Mouse (Mus musculus) midbrain, embryonic 11.5 days (tissue): ENCODE results near the gene Tsnax. TPM values are rescaled to one million over a fixed set of nuclear protein-coding genes. Genes with fewer than 3 reads are reported as not detected.

Experiments used
- ATAC-seq: fragments of 200-750 bp; cut with Nextera tagmentation; 2 replicates; pipeline ENCODE4 v1.8.0; 2017; ENCODE audit warnings: moderate TSS enrichment, moderate library complexity; ENCODE audit not compliant: low FRiP score
- DNase-seq: peaks from one replicate; pipeline ENCODE4 v3.0.0; 2015; ENCODE audit warnings: low spot score; ENCODE audit errors: missing footprints
- H3K27ac ChIP-seq: fragments of 300-500 bp; sonication (generic); 2 replicates; pipeline ENCODE4 v1.5.1; 2014; ENCODE audit warnings: low read depth, low read length
- H3K27me3 ChIP-seq: fragments of 300-500 bp; sonication (generic); 2 replicates; pipeline ENCODE4 v1.6.1; 2014; ENCODE audit warnings: mild to moderate bottlenecking, low read length, moderate library complexity, mixed read lengths; ENCODE audit not compliant: control insufficient read depth, insufficient read depth
- H3K36me3 ChIP-seq: fragments of 300-500 bp; sonication (generic); 2 replicates; pipeline ENCODE4 v1.6.1; 2014; ENCODE audit warnings: mild to moderate bottlenecking, low read length, moderate library complexity, mixed read lengths; ENCODE audit not compliant: control insufficient read depth, insufficient read depth
- H3K4me1 ChIP-seq: fragments of 300-500 bp; sonication (generic); 2 replicates; pipeline ENCODE4 v1.6.1; 2014; ENCODE audit warnings: low read length; ENCODE audit not compliant: control insufficient read depth, insufficient read depth
- H3K4me2 ChIP-seq: fragments of 300-500 bp; sonication (generic); 2 replicates; pipeline ENCODE4 v1.6.1; 2014; ENCODE audit warnings: mild to moderate bottlenecking, moderate library complexity
- H3K4me3 ChIP-seq: fragments of 300-500 bp; sonication (generic); 2 replicates; pipeline ENCODE4 v1.5.1; 2014; ENCODE audit warnings: low read depth, low read length
- H3K9ac ChIP-seq: fragments of 300-500 bp; sonication (generic); 2 replicates; pipeline ENCODE4 v1.6.1; 2014; ENCODE audit warnings: low read length
- H3K9me3 ChIP-seq: fragments of 300-500 bp; sonication (generic); 2 replicates; pipeline ENCODE4 v1.6.1; 2016; ENCODE audit warnings: low read length; ENCODE audit not compliant: control insufficient read depth
- WGBS: fragments of 180-500 bp; shearing (Covaris S2); extraction: QIAGEN DNeasy Blood & Tissue Kit; methylation state at CpG from one replicate; pipeline ENCODE4 v1.1.7; 2014; 5-methylcytosine and 5-hydroxymethylcytosine counted together
- polyA plus RNA-seq: library from polyadenylated mRNA; unstranded; fragments of >200 nt; fragmentation: Nextera tagmentation; extraction: Ambion mirVana; gene quantifications from 2 replicates; pipeline ENCODE4 v1.2.1, GENCODE M21; 2014

Gene Tsnax
- polyA plus RNA-seq, 1 experiment from 2014 or later, result 155 TPM

DNA sequence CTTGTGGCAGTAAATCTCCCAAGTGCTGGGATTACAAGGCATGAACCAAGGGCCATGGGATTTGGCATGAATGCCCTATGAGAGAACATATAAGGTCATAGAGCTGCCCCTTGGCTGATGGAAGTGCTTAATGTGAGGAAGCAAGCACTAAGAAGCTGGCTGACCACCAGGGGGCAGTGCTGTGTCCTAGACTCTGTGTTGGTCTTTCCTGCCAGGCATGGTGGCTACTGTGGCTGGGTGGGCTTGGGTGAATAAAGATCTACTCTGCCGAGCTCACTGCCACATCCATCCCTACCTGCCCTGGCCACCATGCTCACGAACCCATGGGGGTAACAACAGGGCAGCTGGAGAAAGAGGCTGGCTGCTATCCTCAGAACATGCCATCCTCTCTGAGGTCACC, 39.2 kb downstream of the Tsnax start:
- Histone ChIP-seq H3K9ac (no peak overlapping the region), H3K9me3 (peaks cover 3% of the 10 kb centered on the region; the same call in 1 of the 2 replicates), H3K4me3 (no peak overlapping the region), H3K36me3 (no peaks in the 10 kb centered on the region), H3K27me3 (peaks cover 33% of the 10 kb centered on the region), H3K27ac (no peak overlapping the region), H3K4me2 (no peak overlapping the region), H3K4me1 (peaks cover 5% of the 10 kb centered on the region)
- peak; percentile 98 for DNase-seq
- WGBS, result 42% methylated on average over 2 of the region's 2 CpGs
- no peak; the same call in 1 of the 2 replicates for ATAC-seq

DNA sequence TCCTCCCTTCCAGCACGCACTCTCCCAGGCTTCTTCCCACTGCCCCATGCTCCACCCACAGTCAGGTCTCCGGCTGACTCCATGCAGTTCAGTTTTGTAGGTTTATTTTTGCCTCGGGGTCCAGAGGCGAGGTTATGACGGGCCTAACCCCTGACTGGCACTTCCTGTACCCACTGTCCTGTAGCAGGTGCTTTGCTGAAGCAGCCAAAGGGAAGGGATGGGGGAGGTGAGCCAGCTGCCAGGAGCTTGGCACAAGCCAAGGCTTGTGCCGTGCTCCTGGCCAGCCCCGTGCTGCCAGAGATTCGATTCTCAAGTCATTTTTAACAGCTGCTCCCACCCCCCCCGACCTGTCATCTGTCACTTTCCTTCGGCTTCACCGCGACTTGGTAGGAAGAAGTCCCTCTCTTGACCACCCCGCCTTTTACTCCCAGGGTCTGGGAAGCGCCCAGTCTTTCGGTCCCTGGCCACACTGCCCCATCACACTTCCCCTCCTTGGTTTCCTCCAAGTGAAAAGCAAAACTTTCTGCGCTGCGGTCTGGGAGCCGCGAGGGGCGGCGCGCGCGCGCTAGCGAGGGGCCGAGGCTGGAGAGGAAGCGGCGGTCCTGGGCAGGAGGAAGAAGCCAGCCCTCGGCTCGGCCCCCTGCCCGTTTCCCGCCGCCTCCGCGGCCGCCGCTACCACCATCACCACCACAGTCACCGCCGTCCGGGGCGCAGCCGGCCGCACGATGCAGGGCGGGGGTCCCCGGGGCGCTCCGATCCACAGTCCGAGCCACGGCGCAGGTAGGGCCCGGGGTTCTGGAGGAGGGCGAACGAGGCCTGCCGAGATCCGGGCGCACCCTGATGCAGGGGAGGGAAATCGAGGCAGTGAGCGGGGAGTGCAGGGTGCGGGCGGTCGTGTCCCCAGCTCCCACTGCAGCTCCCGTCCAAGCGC, 41.0 kb downstream of the Tsnax start, which contains the start of gene Disc1:
Disc1 (plus strand) TSS at position 691 of the 931 bp plus-strand sequence.
- peaks cover 33% of the 10 kb centered on the region for H3K27me3 ChIP-seq

DNA sequence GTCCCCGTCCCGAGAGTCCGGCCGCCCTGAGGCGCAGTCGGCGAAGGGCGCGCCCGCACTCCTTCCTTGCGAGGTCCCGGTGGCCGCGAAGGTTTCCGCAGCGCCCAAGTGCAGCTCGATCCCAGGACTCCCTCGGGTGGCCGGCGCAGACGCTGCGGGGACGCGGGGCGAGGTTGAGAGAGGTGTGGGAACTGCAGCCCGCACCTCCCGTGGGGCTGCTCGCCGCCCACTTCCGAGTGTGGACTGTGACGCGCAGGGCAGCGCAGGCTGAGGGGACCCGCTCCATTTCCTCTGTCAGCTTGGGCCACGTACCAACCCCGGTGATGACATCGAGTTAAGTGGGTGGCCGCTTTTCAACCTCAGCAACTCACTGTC, 41.6 kb downstream of the Tsnax start:
- H3K27ac ChIP-seq, result no peak overlapping the region
- peak; percentile 93 for DNase-seq
- WGBS, result under 1% methylated on average over 38 of the region's 38 CpGs

More for the DNA sequence above, 41.0 kb downstream of the Tsnax start, which contains the start of gene Disc1:
- peak within 1 kb of the TSS; percentile 51 for H3K9ac ChIP-seq
- ATAC-seq (0 out of 2 replicates have a peak, but pooled peaks have one; percentile 33), DNase-seq (peak; percentile 91)
- H3K36me3 ChIP-seq, result no peaks in the 10 kb centered on the region
- WGBS, result 2% methylated on average over 65 of the region's 65 CpGs
- H3K4me3 ChIP-seq, result peak within 1 kb of the TSS; percentile 49
- H3K4me2 ChIP-seq, result peak within 1 kb of the TSS; percentile 79
- H3K4me1 ChIP-seq, result peaks cover 5% of the 10 kb centered on the region
- H3K9me3 ChIP-seq, result peaks cover 3% of the 10 kb centered on the region; the same call in 1 of the 2 replicates
- H3K27ac ChIP-seq, result no peak within 1 kb of the TSS; the same call in 1 of the 2 replicates

DNA sequence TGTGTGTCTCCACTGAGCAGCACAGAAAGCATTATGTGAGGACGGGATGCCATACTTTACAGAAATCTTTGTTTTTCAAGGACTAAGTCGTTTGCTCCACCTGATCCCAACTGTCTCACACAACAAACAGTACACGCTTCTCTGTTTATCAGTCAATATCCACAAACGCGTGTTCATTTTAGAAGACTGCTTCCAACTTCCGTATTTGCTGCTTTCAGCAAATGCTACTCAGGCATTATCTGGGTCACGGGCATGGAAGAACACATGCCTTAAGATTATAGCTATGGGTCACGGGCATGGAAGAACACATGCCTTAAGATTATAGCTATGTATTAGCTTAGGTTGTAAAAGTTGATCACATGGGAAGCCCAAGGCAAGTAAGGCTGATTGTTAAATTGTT, 48.1 kb downstream of the Tsnax start:
- Histone ChIP-seq H3K9ac (no peak overlapping the region), H3K4me1 (no peaks in the 10 kb centered on the region), H3K4me3 (no peak overlapping the region), H3K27ac (no peak overlapping the region), H3K27me3 (no peaks in the 10 kb centered on the region), H3K9me3 (no peaks in the 10 kb centered on the region), H3K4me2 (no peak overlapping the region), H3K36me3 (no peaks in the 10 kb centered on the region)
- DNase-seq (no peak), ATAC-seq (no peak)
- WGBS, result 86% methylated on average over 8 of the region's 8 CpGs

More for the DNA sequence above, 41.6 kb downstream of the Tsnax start:
- Histone ChIP-seq H3K4me1 (peaks cover 5% of the 10 kb centered on the region), H3K4me2 (peak overlapping the region; percentile 79), H3K9me3 (peaks cover 3% of the 10 kb centered on the region; the same call in 1 of the 2 replicates), H3K27me3 (peaks cover 33% of the 10 kb centered on the region), H3K36me3 (no peaks in the 10 kb centered on the region), H3K9ac (peak overlapping the region; percentile 51), H3K4me3 (peak overlapping the region; percentile 49)
- peak; percentile 27; the same call in 1 of the 2 replicates for ATAC-seq

DNA sequence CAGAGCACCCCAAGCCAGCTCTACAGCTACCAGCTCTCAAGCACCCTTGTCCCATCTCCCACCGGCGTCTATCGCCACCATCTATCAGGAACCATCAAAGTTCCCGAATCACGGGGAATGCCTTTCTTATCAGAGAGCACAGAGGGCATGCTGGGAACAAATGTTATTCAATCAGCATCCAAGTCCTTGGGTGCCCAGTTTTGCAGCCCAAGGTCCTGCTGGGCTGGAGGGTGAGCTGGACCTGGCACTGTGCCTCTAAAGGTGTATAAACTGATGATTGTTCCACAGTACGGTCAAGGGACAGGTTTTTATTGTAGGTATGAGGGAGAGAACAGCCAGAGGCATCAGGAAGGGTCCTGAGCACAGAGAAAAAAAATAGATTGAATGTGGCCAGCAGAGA, 52.8 kb downstream of the Tsnax start:
- ATAC-seq (no peak), DNase-seq (no peak)
- Histone ChIP-seq H3K27ac (no peak overlapping the region), H3K36me3 (no peaks in the 10 kb centered on the region), H3K27me3 (no peaks in the 10 kb centered on the region), H3K4me2 (no peak overlapping the region), H3K9me3 (no peaks in the 10 kb centered on the region), H3K4me1 (no peaks in the 10 kb centered on the region; the same call in 1 of the 2 replicates), H3K9ac (no peak overlapping the region), H3K4me3 (no peak overlapping the region)
- WGBS, result 87% methylated on average over 6 of the region's 6 CpGs

DNA sequence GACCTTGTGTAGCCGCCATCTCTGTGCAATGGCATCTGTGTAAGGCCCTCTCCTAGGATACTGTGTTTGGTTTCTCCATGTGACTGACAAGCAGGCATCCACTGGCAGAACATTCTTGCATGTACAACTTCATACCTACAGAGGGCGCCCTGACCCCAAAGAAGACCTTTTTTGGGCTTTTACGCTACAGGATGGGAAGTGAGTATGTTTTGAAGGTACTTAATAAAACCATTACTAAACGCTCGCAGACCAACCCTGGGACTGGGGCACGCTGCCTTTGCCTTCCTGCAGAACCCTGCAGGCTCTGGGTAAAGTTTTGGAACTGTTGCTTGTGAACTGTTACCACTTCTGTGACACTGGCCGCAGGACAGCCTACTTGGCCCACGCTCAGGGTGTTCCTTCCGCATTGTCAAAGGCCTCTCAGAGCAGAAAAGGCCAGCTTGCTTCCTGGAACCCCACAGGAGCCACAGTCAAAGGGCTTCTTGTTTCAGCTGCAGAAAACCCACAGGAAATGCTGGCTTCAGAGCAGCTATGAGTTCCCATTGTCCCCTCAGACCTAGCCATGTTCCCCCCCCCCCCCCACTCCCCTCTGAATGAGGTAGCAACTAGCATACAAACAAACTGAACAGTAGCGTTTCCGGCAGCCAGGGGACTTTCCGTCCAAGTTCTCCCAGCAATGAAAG, 54.3 kb downstream of the Tsnax start:
- no peak for ATAC-seq
- no peak overlapping the region for H3K27ac ChIP-seq

DNA sequence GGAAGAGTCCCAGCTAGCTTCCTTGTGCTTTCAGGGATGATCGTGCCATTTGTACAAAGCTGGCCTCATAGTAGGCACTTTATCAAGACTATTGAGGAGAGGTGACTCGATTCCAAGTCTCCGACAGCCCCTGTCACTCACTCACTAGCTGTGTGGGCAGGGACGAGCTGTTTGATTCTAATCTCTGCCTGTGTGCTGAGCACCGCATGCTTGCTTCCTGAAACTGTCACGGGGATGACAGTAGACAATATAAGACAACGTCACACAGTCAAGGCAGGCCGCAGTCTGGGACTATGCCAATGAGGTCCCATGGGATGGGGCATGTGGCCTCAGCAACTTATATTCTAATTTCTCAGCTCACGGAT, 54.8 kb downstream of the Tsnax start:
- H3K27ac ChIP-seq, result no peak overlapping the region
- no peak overlapping the region for H3K9ac ChIP-seq
- DNase-seq (no peak), ATAC-seq (no peak)
- no peak overlapping the region for H3K4me2 ChIP-seq
- H3K27me3 ChIP-seq, result no peaks in the 10 kb centered on the region
- no peaks in the 10 kb centered on the region for H3K36me3 ChIP-seq
- 82% methylated on average over 9 of the region's 9 CpGs for WGBS
- H3K4me3 ChIP-seq, result no peak overlapping the region
- no peaks in the 10 kb centered on the region; the same call in 1 of the 2 replicates for H3K4me1 ChIP-seq
- H3K9me3 ChIP-seq, result no peaks in the 10 kb centered on the region

More for the DNA sequence above, 54.3 kb downstream of the Tsnax start:
- Histone ChIP-seq H3K27me3 (no peaks in the 10 kb centered on the region), H3K9me3 (no peaks in the 10 kb centered on the region), H3K36me3 (no peaks in the 10 kb centered on the region), H3K9ac (no peak overlapping the region), H3K4me2 (no peak overlapping the region), H3K4me3 (no peak overlapping the region), H3K4me1 (no peaks in the 10 kb centered on the region; the same call in 1 of the 2 replicates)
- WGBS, result 49% methylated on average over 12 of the region's 12 CpGs
- DNase-seq, result peak; percentile 92

DNA sequence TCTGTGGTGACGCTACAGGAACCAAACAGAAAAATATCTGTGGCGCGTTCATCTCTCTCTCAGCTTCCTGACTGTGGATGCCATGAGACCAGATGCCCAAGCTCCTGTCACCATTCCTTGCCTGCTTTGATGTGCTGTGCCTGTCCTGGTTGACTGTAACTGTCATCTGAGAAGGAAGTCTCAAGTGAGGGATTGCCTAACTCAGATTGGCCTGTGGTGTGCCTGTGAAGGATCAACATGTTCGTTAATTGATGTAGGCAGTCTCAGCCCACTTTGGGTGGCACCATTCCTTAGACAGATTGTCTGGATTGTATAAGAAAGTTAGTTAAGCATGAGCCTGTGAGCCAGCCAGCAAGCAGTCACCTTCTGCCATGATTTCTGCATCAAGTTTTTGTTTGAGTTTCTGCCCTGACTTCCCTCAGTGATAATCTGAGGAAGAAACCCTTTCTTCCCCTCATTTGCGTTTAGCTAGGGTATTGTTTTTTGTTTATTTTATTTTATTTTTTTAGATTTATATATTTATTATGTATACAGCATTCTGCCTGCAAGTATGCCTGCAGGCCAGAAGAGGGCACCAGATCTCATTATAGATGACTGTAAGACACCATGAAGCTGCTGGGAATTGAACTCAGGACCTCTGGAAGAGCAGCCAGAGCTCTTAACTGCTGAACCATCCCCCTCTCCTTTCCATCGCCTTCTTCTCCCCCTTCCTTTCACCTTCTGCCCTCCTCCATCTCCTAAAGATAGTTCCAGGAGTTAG, 55.5 kb downstream of the Tsnax start:
- no peak overlapping the region for H3K4me2 ChIP-seq
- no peaks in the 10 kb centered on the region; the same call in 1 of the 2 replicates for H3K4me1 ChIP-seq
- no peaks in the 10 kb centered on the region for H3K27me3 ChIP-seq
- H3K9me3 ChIP-seq, result no peaks in the 10 kb centered on the region
- WGBS, result 84% methylated on average over 6 of the region's 6 CpGs
- no peak overlapping the region for H3K4me3 ChIP-seq
- ATAC-seq, result no peak
- no peak overlapping the region for H3K9ac ChIP-seq
- DNase-seq, result no peak
- H3K36me3 ChIP-seq, result no peaks in the 10 kb centered on the region
- H3K27ac ChIP-seq, result no peak overlapping the region
